Mouse (Mus musculus): ENCODE measurements around the gene Plekhg6. TPM values are rescaled to one million over a fixed set of nuclear protein-coding genes. Genes with fewer than 3 reads are reported as not detected.
A peak's percentile ranks its signal among the peaks of the same experiment; 100 is the strongest.

Plekhg6 gene
- polyA plus RNA-seq, 1 experiment: not detected

GRCm38 (mm10) chr6:125351368-125352045, 29.1 kb downstream of the Plekhg6 start:
- Histone ChIP-seq H3K27me3 (ENCODE audit: control insufficient read depth) (peaks cover 28% of the 10 kb centered on the region), H3K9me3 (ENCODE audit: control insufficient read depth, low read length) (no peaks in the 10 kb centered on the region), H3K36me3 (ENCODE audit: control insufficient read depth) (no peaks in the 10 kb centered on the region), H3K4me3 (replicated peaks) (no peak overlapping the region), H3K4me1 (ENCODE audit: control insufficient read depth) (peaks cover 17% of the 10 kb centered on the region)
- no peak for TF ChIP-seq GATA1 (IDR thresholded peaks at IDR 0.05; ENCODE audit: low read length)
- no peak for TF ChIP-seq TAL1 (IDR thresholded peaks at IDR 0.05; ENCODE audit: low read length)

GRCm38 (mm10) chr6:125350995-125351324, 29.6 kb downstream of the Plekhg6 start:
- H3K4me3 ChIP-seq (replicated peaks): no peak overlapping the region
- peaks cover 28% of the 10 kb centered on the region for H3K27me3 ChIP-seq (ENCODE audit: control insufficient read depth)
- peaks cover 17% of the 10 kb centered on the region for H3K4me1 ChIP-seq (ENCODE audit: control insufficient read depth)
- no peaks in the 10 kb centered on the region for H3K36me3 ChIP-seq (ENCODE audit: control insufficient read depth)
- no peak for TF ChIP-seq GATA1 (IDR thresholded peaks at IDR 0.05; ENCODE audit: low read length)
- no peak for TF ChIP-seq TAL1 (IDR thresholded peaks at IDR 0.05; ENCODE audit: low read length)
- no peaks in the 10 kb centered on the region for H3K9me3 ChIP-seq (ENCODE audit: control insufficient read depth, low read length)

GRCm38 (mm10) chr6:125350231-125350994, 30.2 kb downstream of the Plekhg6 start:
- peak overlapping the region; percentile 58 for H3K4me3 ChIP-seq (replicated peaks)
- H3K4me1 ChIP-seq (ENCODE audit: control insufficient read depth): peaks cover 17% of the 10 kb centered on the region
- H3K27me3 ChIP-seq (ENCODE audit: control insufficient read depth): peaks cover 28% of the 10 kb centered on the region

DNA sequence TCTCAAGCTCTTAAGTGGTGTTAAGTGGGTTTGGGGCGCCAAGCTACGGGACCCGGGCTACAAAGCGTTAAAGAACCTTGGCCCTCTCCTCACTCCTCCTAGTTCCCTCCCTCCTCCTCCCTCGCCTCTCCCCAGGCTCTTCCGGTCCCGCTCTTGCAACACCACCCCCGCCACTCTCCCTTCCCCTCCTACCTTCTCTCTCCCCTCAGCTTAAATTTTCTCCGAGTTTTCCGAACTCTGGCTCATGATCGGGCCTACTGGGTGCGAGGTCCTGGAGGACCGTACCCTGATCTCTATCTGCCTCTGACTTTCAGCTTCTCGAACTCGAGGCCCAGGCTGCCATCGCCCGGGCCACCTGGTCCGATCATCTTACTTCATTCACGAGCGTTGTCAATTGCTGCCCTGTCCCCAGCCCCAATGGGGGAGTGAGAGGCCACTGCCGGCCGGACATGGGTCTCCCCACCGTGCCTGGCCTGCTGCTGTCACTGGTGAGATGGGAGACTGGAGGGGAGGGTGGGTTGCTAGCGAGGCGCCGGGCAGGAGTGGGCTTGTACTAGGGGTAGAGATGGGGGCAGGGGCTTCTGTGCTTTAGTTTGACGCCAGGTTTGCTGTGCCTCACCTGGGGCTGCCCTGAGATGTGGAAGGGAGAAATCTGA, 30.9 kb downstream of the Plekhg6 start:
- TF ChIP-seq GATA1 (IDR thresholded peaks at IDR 0.05; ENCODE audit: low read length) (no peak), TAL1 (IDR thresholded peaks at IDR 0.05; ENCODE audit: low read length) (no peak)
- Histone ChIP-seq H3K4me1 (ENCODE audit: control insufficient read depth) (peaks cover 15% of the 10 kb centered on the region), H3K9me3 (ENCODE audit: control insufficient read depth, low read length) (no peaks in the 10 kb centered on the region), H3K27me3 (ENCODE audit: control insufficient read depth) (peaks cover 28% of the 10 kb centered on the region), H3K4me3 (replicated peaks) (peak overlapping the region; percentile 58), H3K36me3 (ENCODE audit: control insufficient read depth) (no peaks in the 10 kb centered on the region)

More at GRCm38 (mm10) chr6:125350231-125350994, 30.2 kb downstream of the Plekhg6 start:
- Histone ChIP-seq H3K36me3 (ENCODE audit: control insufficient read depth) (no peaks in the 10 kb centered on the region), H3K9me3 (ENCODE audit: control insufficient read depth, low read length) (no peaks in the 10 kb centered on the region)
- TF ChIP-seq GATA1 (IDR thresholded peaks at IDR 0.05; ENCODE audit: low read length) (no peak), TAL1 (IDR thresholded peaks at IDR 0.05; ENCODE audit: low read length) (no peak)

- peaks cover 28% of the 10 kb centered on the region for H3K27me3 ChIP-seq (ENCODE audit: control insufficient read depth)
- peak within 1 kb of the TSS; percentile 58 for H3K4me3 ChIP-seq (replicated peaks)
- H3K4me1 ChIP-seq (ENCODE audit: control insufficient read depth): peaks cover 15% of the 10 kb centered on the region
- no peaks in the 10 kb centered on the region for H3K9me3 ChIP-seq (ENCODE audit: control insufficient read depth, low read length)
- TF ChIP-seq TAL1 (IDR thresholded peaks at IDR 0.05; ENCODE audit: low read length) (no peak), GATA1 (IDR thresholded peaks at IDR 0.05; ENCODE audit: low read length) (no peak)
- H3K36me3 ChIP-seq (ENCODE audit: control insufficient read depth): no peaks in the 10 kb centered on the region
Observed at GRCm38 (mm10) chr6:125348721-125349574, 31.6 kb downstream of the Plekhg6 start, which contains the start of gene Tnfrsf1a. Gene Tnfrsf1a (plus strand): TSS chr6:125349362.

- Histone ChIP-seq H3K4me3 (replicated peaks) (no peak overlapping the region), H3K36me3 (ENCODE audit: control insufficient read depth) (no peaks in the 10 kb centered on the region), H3K27me3 (ENCODE audit: control insufficient read depth) (peaks cover 25% of the 10 kb centered on the region), H3K9me3 (ENCODE audit: control insufficient read depth, low read length) (no peaks in the 10 kb centered on the region), H3K4me1 (ENCODE audit: control insufficient read depth) (peaks cover 15% of the 10 kb centered on the region)
- TF ChIP-seq TAL1 (IDR thresholded peaks at IDR 0.05; ENCODE audit: low read length): no peak
- no peak for TF ChIP-seq GATA1 (IDR thresholded peaks at IDR 0.05; ENCODE audit: low read length)
Observed at GRCm38 (mm10) chr6:125346029-125346428, 34.6 kb downstream of the Plekhg6 start.

- Histone ChIP-seq H3K4me1 (ENCODE audit: control insufficient read depth) (peaks cover 15% of the 10 kb centered on the region), H3K27me3 (ENCODE audit: control insufficient read depth) (peaks cover 25% of the 10 kb centered on the region), H3K36me3 (ENCODE audit: control insufficient read depth) (no peaks in the 10 kb centered on the region), H3K9me3 (ENCODE audit: control insufficient read depth, low read length) (no peaks in the 10 kb centered on the region), H3K4me3 (replicated peaks) (no peak overlapping the region)
- TF ChIP-seq TAL1 (IDR thresholded peaks at IDR 0.05; ENCODE audit: low read length) (no peak), GATA1 (IDR thresholded peaks at IDR 0.05; ENCODE audit: low read length) (no peak)
Observed at GRCm38 (mm10) chr6:125345625-125346024, 35.0 kb downstream of the Plekhg6 start.

DNA sequence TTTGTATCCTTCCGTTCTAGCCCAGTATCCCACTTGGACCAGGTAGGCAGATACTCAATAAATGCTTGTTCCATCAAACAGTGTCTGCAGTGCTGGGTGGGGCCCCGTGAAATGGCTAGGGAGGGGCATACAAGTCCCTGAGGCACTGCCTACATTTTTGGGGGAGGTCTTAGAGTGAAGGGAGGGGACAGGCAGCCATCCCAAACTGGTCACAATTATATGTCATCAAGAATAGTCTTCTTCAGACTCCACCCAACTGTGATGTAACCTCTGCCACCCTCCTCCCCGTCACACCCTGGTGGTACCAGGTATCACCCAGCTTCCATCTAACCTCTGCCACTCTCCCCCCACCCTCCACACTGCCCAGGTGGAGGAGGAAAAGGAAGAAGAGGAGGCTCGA, 35.7 kb downstream of the Plekhg6 start:
- Histone ChIP-seq H3K36me3 (ENCODE audit: control insufficient read depth) (no peaks in the 10 kb centered on the region), H3K9me3 (ENCODE audit: control insufficient read depth, low read length) (no peaks in the 10 kb centered on the region), H3K4me3 (replicated peaks) (no peak overlapping the region), H3K4me1 (ENCODE audit: control insufficient read depth) (peaks cover 11% of the 10 kb centered on the region), H3K27me3 (ENCODE audit: control insufficient read depth) (peaks cover 17% of the 10 kb centered on the region)
- TF ChIP-seq GATA1 (IDR thresholded peaks at IDR 0.05; ENCODE audit: low read length) (no peak), TAL1 (IDR thresholded peaks at IDR 0.05; ENCODE audit: low read length) (no peak)

All from erythroblast, embryonic 14.5 days (primary cell).